Mouse (Mus musculus) neural tube, embryonic 11.5 days (tissue): ENCODE data around the gene Itpr1. TPM values are rescaled to one million over a fixed set of nuclear protein-coding genes. Genes with fewer than 3 reads are reported as not detected.
A peak's percentile ranks its signal among the peaks of the same experiment; 100 is the strongest.

ENCODE experiments used
- ATAC-seq: fragments of 200-750 bp; cut with Nextera tagmentation; 2 replicates; pipeline ENCODE4 v1.8.0; 2017; ENCODE audit warnings: moderate number of reproducible peaks, mild to moderate bottlenecking, moderate TSS enrichment, moderate library complexity; ENCODE audit not compliant: insufficient read depth, low FRiP score, low TSS enrichment
- DNase-seq: peaks from one replicate; pipeline ENCODE4 v3.0.0-alpha.2; 2015; ENCODE audit warnings: low spot score
- H3K27ac ChIP-seq: fragments of 300-500 bp; sonication (generic); 2 replicates; pipeline ENCODE4 v1.5.1; 2014; ENCODE audit warnings: low read depth, mild to moderate bottlenecking, low read length
- H3K27me3 ChIP-seq: fragments of 300-500 bp; sonication (generic); 2 replicates; pipeline ENCODE4 v1.6.1; 2014; ENCODE audit warnings: mild to moderate bottlenecking, low read length, mixed read lengths; ENCODE audit not compliant: control insufficient read depth, insufficient read depth
- H3K36me3 ChIP-seq: fragments of 300-500 bp; sonication (generic); 2 replicates; pipeline ENCODE4 v1.6.1; 2014; ENCODE audit warnings: mild to moderate bottlenecking, low read length, moderate library complexity, mixed read lengths; ENCODE audit not compliant: control insufficient read depth, insufficient read depth
- H3K4me1 ChIP-seq: fragments of 300-500 bp; sonication (generic); 2 replicates; pipeline ENCODE4 v1.6.1; 2014; ENCODE audit warnings: low read length, mixed read lengths; ENCODE audit not compliant: control insufficient read depth, insufficient read depth
- H3K4me2 ChIP-seq: fragments of 300-500 bp; sonication (generic); 2 replicates; pipeline ENCODE4 v1.6.1; 2014; ENCODE audit warnings: low read depth, mild to moderate bottlenecking, moderate library complexity
- H3K4me3 ChIP-seq: fragments of 300-500 bp; sonication (generic); 2 replicates; pipeline ENCODE4 v1.5.1; 2014; ENCODE audit warnings: low read depth, low read length
- H3K9ac ChIP-seq: fragments of 300-500 bp; sonication (generic); 2 replicates; pipeline ENCODE4 v1.6.1; 2014; ENCODE audit warnings: mild to moderate bottlenecking, low read length
- H3K9me3 ChIP-seq: fragments of 300-500 bp; sonication (generic); 2 replicates; pipeline ENCODE4 v1.6.1; 2016; ENCODE audit warnings: low read length; ENCODE audit not compliant: control insufficient read depth
- WGBS: fragments of 180-500 bp; shearing (Covaris S2); extraction: QIAGEN DNeasy Blood & Tissue Kit; methylation state at CpG from one replicate; pipeline ENCODE4 v1.1.7; 2014; 5-methylcytosine and 5-hydroxymethylcytosine counted together
- polyA plus RNA-seq: library from polyadenylated mRNA; unstranded; fragments of >200 nt; fragmentation: Nextera tagmentation; extraction: Ambion mirVana; gene quantifications from 2 replicates; pipeline ENCODE4 v1.2.1, GENCODE M21; 2014

Itpr1 gene
- polyA plus RNA-seq, 1 experiment from 2014 or later, result 8.4 TPM

GRCm38 (mm10) chr6:108206914-108207566 lies 5.9 kb upstream of the Itpr1 start:
- no peak for DNase-seq

GRCm38 (mm10) chr6:108211896-108212880 lies 708 bp upstream of the Itpr1 start:
- no peaks in the 10 kb centered on the region for H3K27me3 ChIP-seq
- H3K9ac ChIP-seq, result peak overlapping the region; percentile 40
- WGBS, result 10% methylated on average over 36 of the region's 36 CpGs
- H3K9me3 ChIP-seq, result no peaks in the 10 kb centered on the region
- peak overlapping the region; percentile 52 for H3K4me2 ChIP-seq
- no peaks in the 10 kb centered on the region for H3K36me3 ChIP-seq
- no peak overlapping the region for H3K27ac ChIP-seq
- DNase-seq (no peak), ATAC-seq (peak; percentile 7; the same call in 1 of the 2 replicates)
- peak overlapping the region; percentile 76 for H3K4me3 ChIP-seq
- H3K4me1 ChIP-seq, result peaks cover 7% of the 10 kb centered on the region

More at GRCm38 (mm10) chr6:108206914-108207566, 5.9 kb upstream of the Itpr1 start:
- Histone ChIP-seq H3K4me2 (no peak overlapping the region), H3K9ac (no peak overlapping the region), H3K27ac (no peak overlapping the region), H3K9me3 (no peaks in the 10 kb centered on the region), H3K27me3 (no peaks in the 10 kb centered on the region), H3K4me1 (no peaks in the 10 kb centered on the region; the same call in 1 of the 2 replicates), H3K4me3 (no peak overlapping the region), H3K36me3 (no peaks in the 10 kb centered on the region)
- no peak for ATAC-seq
- WGBS, result 84% methylated on average over 5 of the region's 5 CpGs

DNA sequence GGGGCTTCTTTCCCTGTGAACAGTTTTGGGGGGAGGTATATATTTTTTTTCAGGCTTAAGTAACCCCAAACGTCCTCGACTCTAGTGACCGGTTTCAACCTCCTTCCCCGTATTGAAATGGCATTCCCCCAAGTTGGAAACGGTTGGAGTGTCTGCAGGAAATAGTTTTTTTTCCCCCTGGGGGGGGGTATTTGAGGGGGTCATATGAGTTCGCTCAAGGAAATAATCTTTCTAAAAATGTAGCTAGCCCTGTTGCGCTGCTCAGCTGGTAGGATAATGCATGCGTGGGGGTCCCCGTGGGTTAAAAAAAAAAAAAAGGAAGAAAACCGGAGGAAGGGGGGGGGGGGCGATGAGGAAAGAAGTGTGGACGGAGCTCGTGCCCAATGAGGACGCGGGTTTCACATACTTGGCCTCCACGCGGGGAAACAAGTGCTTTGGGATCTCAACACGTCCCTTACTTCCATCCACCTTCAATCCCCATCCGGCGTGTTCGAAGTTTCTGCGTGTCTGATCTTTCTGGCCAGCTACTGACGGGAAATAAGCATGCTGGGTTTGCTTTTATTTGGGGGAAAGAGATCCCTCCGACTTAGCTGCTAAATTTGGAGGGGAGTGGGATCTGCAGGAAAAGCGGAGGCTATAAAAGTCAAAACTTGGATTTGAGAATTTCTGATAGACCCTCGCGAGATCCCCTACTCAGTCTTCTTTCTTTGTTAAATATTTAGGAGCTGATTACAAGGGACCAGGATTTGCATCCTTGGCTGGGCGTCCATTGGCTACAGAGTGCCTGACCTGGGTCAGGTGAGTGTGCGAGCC lies 791 bp downstream of the Itpr1 start:
- Histone ChIP-seq H3K27me3 (no peaks in the 10 kb centered on the region), H3K4me2 (peak overlapping the region; percentile 90), H3K9ac (peak overlapping the region; percentile 63), H3K4me1 (peaks cover 7% of the 10 kb centered on the region), H3K9me3 (no peaks in the 10 kb centered on the region), H3K27ac (no peak overlapping the region), H3K4me3 (peak overlapping the region; percentile 76), H3K36me3 (no peaks in the 10 kb centered on the region)
- WGBS, result under 1% methylated on average over 28 of the region's 29 CpGs
- peak; percentile 30 for DNase-seq
- ATAC-seq, result peak; percentile 1; the same call in 1 of the 2 replicates

- no peaks in the 10 kb centered on the region for H3K27me3 ChIP-seq
- peak overlapping the region; percentile 90 for H3K4me2 ChIP-seq
- peaks cover 7% of the 10 kb centered on the region for H3K4me1 ChIP-seq
- H3K9ac ChIP-seq, result no peak overlapping the region; the same call in 1 of the 2 replicates
- H3K9me3 ChIP-seq, result no peaks in the 10 kb centered on the region
- no peak overlapping the region for H3K27ac ChIP-seq
- ATAC-seq (no peak), DNase-seq (no peak)
- 12% methylated on average over 10 of the region's 10 CpGs for WGBS
- peak overlapping the region; percentile 76 for H3K4me3 ChIP-seq
- no peaks in the 10 kb centered on the region for H3K36me3 ChIP-seq
Observed at GRCm38 (mm10) chr6:108214294-108214925, 1.5 kb downstream of the Itpr1 start.

DNA sequence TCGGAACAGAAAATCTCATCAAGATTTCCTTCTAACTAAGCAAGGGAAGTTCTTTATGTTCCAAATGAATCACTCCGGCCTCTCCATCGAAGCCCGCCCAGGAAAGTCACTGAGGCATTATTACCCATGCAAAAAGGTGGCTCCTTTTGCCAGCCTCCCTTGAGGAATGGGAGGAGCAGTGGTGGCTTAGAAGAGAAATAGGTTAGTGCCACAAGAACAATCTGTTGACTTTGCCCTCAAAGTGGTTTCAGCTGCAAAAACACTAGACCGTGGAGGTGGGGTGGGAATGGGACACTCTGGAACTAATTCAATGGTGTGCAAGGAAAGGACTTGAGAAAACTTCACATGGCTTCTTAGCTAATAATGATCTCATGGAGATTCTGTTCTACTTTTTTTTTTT lies 3.2 kb downstream of the Itpr1 start:
- Histone ChIP-seq H3K9me3 (no peaks in the 10 kb centered on the region), H3K27ac (no peak overlapping the region), H3K36me3 (no peaks in the 10 kb centered on the region), H3K4me2 (no peak overlapping the region), H3K9ac (no peak overlapping the region), H3K4me3 (no peak overlapping the region), H3K27me3 (no peaks in the 10 kb centered on the region), H3K4me1 (peaks cover 7% of the 10 kb centered on the region)
- no peak for ATAC-seq
- no peak for DNase-seq
- 68% methylated on average over 5 of the region's 5 CpGs for WGBS

- Histone ChIP-seq H3K9ac (no peak overlapping the region), H3K4me3 (no peak overlapping the region), H3K4me1 (peaks cover 7% of the 10 kb centered on the region; the same call in 1 of the 2 replicates), H3K27me3 (no peaks in the 10 kb centered on the region), H3K27ac (no peak overlapping the region), H3K9me3 (no peaks in the 10 kb centered on the region), H3K36me3 (no peaks in the 10 kb centered on the region), H3K4me2 (no peak overlapping the region)
- WGBS, result 92% methylated on average over 8 of the region's 8 CpGs
- DNase-seq (no peak), ATAC-seq (no peak)
Observed at GRCm38 (mm10) chr6:108216832-108217231, 3.9 kb downstream of the Itpr1 start.

GRCm38 (mm10) chr6:108217987-108218386 lies 5.1 kb downstream of the Itpr1 start:
- Histone ChIP-seq H3K4me3 (no peak overlapping the region), H3K4me1 (peaks cover 7% of the 10 kb centered on the region; the same call in 1 of the 2 replicates), H3K9ac (no peak overlapping the region), H3K36me3 (no peaks in the 10 kb centered on the region), H3K27ac (no peak overlapping the region), H3K27me3 (no peaks in the 10 kb centered on the region), H3K4me2 (no peak overlapping the region), H3K9me3 (no peaks in the 10 kb centered on the region)
- no peak for DNase-seq
- ATAC-seq, result no peak
- 96% methylated on average over 3 of the region's 3 CpGs for WGBS

- no peaks in the 10 kb centered on the region for H3K9me3 ChIP-seq
- no peaks in the 10 kb centered on the region for H3K36me3 ChIP-seq
- no peak overlapping the region for H3K27ac ChIP-seq
- ATAC-seq, result no peak
- no peak overlapping the region for H3K9ac ChIP-seq
- WGBS, result 68% methylated on average over 5 of the region's 5 CpGs
- no peak for DNase-seq
- no peak overlapping the region for H3K4me3 ChIP-seq
- no peaks in the 10 kb centered on the region for H3K27me3 ChIP-seq
- no peak overlapping the region for H3K4me2 ChIP-seq
- no peaks in the 10 kb centered on the region for H3K4me1 ChIP-seq
Observed at GRCm38 (mm10) chr6:108222435-108222834, 9.5 kb downstream of the Itpr1 start.
